Mouse (Mus musculus) intestine, postnatal 0 days (tissue): ENCODE measurements at regions not wholly inside any gene's neighbourhood (a gene's known extent, or its start where the extent isn't known, plus 50 kb on each side); places are given as distances from the start of the nearest gene placed in this dataset.

Experiments
- ATAC-seq: fragments of 200-750 bp; cut with Nextera tagmentation; 2 replicates; pipeline ENCODE4 v1.8.0; 2017; ENCODE audit warnings: mild to moderate bottlenecking, moderate TSS enrichment, moderate library complexity
- H3K27ac ChIP-seq: fragments of 300-500 bp; sonication (generic); 2 replicates; pipeline ENCODE4 v1.5.1; 2014; ENCODE audit warnings: mild to moderate bottlenecking, low read depth, low read length, moderate library complexity
- H3K27me3 ChIP-seq: fragments of 300-500 bp; sonication (generic); replicated peaks from 2 replicates; pipeline ENCODE4 v1.6.1; 2014; ENCODE audit warnings: low read length, mixed read lengths; ENCODE audit not compliant: control insufficient read depth, insufficient read depth
- H3K36me3 ChIP-seq: fragments of 300-500 bp; sonication (generic); 2 replicates; pipeline ENCODE4 v1.6.1; 2014; ENCODE audit warnings: mild to moderate bottlenecking, moderate library complexity; ENCODE audit not compliant: control insufficient read depth, insufficient read depth
- H3K4me1 ChIP-seq: fragments of 300-500 bp; sonication (generic); replicated peaks from 2 replicates; pipeline ENCODE4 v1.6.1; 2014; ENCODE audit warnings: antibody characterized with exemption, low read length, mixed read lengths; ENCODE audit not compliant: control insufficient read depth, insufficient read depth
- H3K4me2 ChIP-seq: fragments of 300-500 bp; sonication (generic); replicated peaks from 2 replicates; pipeline ENCODE4 v1.6.1; 2014; ENCODE audit warnings: low read depth, mild to moderate bottlenecking, moderate library complexity
- H3K4me3 ChIP-seq: fragments of 300-500 bp; sonication (generic); 2 replicates; pipeline ENCODE4 v1.5.1; 2014; ENCODE audit warnings: low read depth, low read length
- H3K9ac ChIP-seq: fragments of 300-500 bp; sonication (generic); 2 replicates; pipeline ENCODE4 v1.6.1; 2014; ENCODE audit warnings: mild to moderate bottlenecking, low read depth, low read length
- H3K9me3 ChIP-seq: fragments of 300-500 bp; sonication (generic); 2 replicates; pipeline ENCODE4 v1.6.1; 2016; ENCODE audit warnings: mixed run types; ENCODE audit not compliant: control insufficient read depth
- CTCF ChIP-seq: sonication (generic); IDR thresholded peaks from 2 replicates; pipeline ENCODE4 v1.5.1; 2016; ENCODE audit warnings: low read depth, mild to moderate bottlenecking, control low read depth, antibody characterized with exemption, moderate library complexity
- WGBS: fragments of 180-500 bp; shearing (Covaris S2); extraction: QIAGEN DNeasy Blood & Tissue Kit; methylation state at CpG from one replicate; pipeline ENCODE4 v1.1.7; 2014; 5-methylcytosine and 5-hydroxymethylcytosine counted together

GRCm38 (mm10) chr5:28009386-28009785, 61.8 kb upstream of the Insig1 start:
- 82% methylated on average over 4 of the region's 4 CpGs for WGBS

GRCm38 (mm10) chr5:28009871-28010270, 61.3 kb upstream of the Insig1 start:
- ATAC-seq = peak; percentile 61
- Histone ChIP-seq H3K27me3 (no peaks in the 10 kb centered on the region), H3K27ac (no peak overlapping the region), H3K36me3 (no peaks in the 10 kb centered on the region), H3K9me3 (no peaks in the 10 kb centered on the region), H3K9ac (no peak overlapping the region), H3K4me2 (no peak overlapping the region), H3K4me3 (no peak overlapping the region), H3K4me1 (no peaks in the 10 kb centered on the region)
- WGBS = 41% methylated on average over 2 of the region's 2 CpGs
- TF ChIP-seq CTCF = no peak

More at GRCm38 (mm10) chr5:28009386-28009785, 61.8 kb upstream of the Insig1 start:
- no peak for TF ChIP-seq CTCF
- no peak for ATAC-seq
- H3K4me3 ChIP-seq = no peak overlapping the region
- H3K27ac ChIP-seq = no peak overlapping the region
- no peaks in the 10 kb centered on the region for H3K27me3 ChIP-seq
- H3K9ac ChIP-seq = no peak overlapping the region
- H3K9me3 ChIP-seq = no peaks in the 10 kb centered on the region
- no peaks in the 10 kb centered on the region for H3K4me1 ChIP-seq
- no peak overlapping the region for H3K4me2 ChIP-seq
- no peaks in the 10 kb centered on the region for H3K36me3 ChIP-seq

- no peak overlapping the region for H3K4me2 ChIP-seq
- no peaks in the 10 kb centered on the region for H3K9me3 ChIP-seq
- H3K27me3 ChIP-seq = no peaks in the 10 kb centered on the region
- no peak overlapping the region for H3K9ac ChIP-seq
- no peak for TF ChIP-seq CTCF
- no peak overlapping the region for H3K4me3 ChIP-seq
- 89% methylated on average over 3 of the region's 3 CpGs for WGBS
- no peaks in the 10 kb centered on the region for H3K36me3 ChIP-seq
- H3K27ac ChIP-seq = no peak overlapping the region
- no peaks in the 10 kb centered on the region for H3K4me1 ChIP-seq
- ATAC-seq = no peak
Measured at GRCm38 (mm10) chr5:28010529-28010928, 60.6 kb upstream of the Insig1 start.

GRCm38 (mm10) chr5:28012496-28012895, 58.7 kb upstream of the Insig1 start:
- Histone ChIP-seq H3K36me3 (no peaks in the 10 kb centered on the region), H3K9me3 (no peaks in the 10 kb centered on the region), H3K27me3 (no peaks in the 10 kb centered on the region), H3K4me2 (no peak overlapping the region), H3K4me1 (no peaks in the 10 kb centered on the region), H3K27ac (no peak overlapping the region), H3K9ac (no peak overlapping the region), H3K4me3 (no peak overlapping the region)
- ATAC-seq = no peak
- TF ChIP-seq CTCF = no peak
- WGBS = 94% methylated on average over 2 of the region's 2 CpGs

GRCm38 (mm10) chr5:28013619-28014273, 57.4 kb upstream of the Insig1 start:
- no peak overlapping the region for H3K4me3 ChIP-seq
- TF ChIP-seq CTCF = no peak
- H3K4me2 ChIP-seq = no peak overlapping the region
- 41% methylated on average over 6 of the region's 6 CpGs for WGBS
- no peaks in the 10 kb centered on the region for H3K27me3 ChIP-seq
- H3K9me3 ChIP-seq = no peaks in the 10 kb centered on the region
- no peaks in the 10 kb centered on the region for H3K36me3 ChIP-seq
- no peak overlapping the region for H3K27ac ChIP-seq
- H3K4me1 ChIP-seq = no peaks in the 10 kb centered on the region
- ATAC-seq = no peak
- no peak overlapping the region for H3K9ac ChIP-seq

GRCm38 (mm10) chr5:28019864-28020263, 51.3 kb upstream of the Insig1 start:
- no peak overlapping the region for H3K4me3 ChIP-seq
- H3K9ac ChIP-seq = no peak overlapping the region
- no peak for TF ChIP-seq CTCF
- no peaks in the 10 kb centered on the region for H3K27me3 ChIP-seq
- H3K27ac ChIP-seq = no peak overlapping the region
- WGBS = 47% methylated on average over 3 of the region's 3 CpGs
- H3K36me3 ChIP-seq = no peaks in the 10 kb centered on the region
- no peak for ATAC-seq
- no peaks in the 10 kb centered on the region for H3K4me1 ChIP-seq
- no peaks in the 10 kb centered on the region for H3K9me3 ChIP-seq
- no peak overlapping the region for H3K4me2 ChIP-seq
